Mouse (Mus musculus): ENCODE data around the gene Gm10799. TPM values are rescaled to one million over a fixed set of nuclear protein-coding genes. Genes with fewer than 3 reads are reported as not detected.

Gene Gm10799
- polyA plus RNA-seq, 2 experiments = not detected

DNA sequence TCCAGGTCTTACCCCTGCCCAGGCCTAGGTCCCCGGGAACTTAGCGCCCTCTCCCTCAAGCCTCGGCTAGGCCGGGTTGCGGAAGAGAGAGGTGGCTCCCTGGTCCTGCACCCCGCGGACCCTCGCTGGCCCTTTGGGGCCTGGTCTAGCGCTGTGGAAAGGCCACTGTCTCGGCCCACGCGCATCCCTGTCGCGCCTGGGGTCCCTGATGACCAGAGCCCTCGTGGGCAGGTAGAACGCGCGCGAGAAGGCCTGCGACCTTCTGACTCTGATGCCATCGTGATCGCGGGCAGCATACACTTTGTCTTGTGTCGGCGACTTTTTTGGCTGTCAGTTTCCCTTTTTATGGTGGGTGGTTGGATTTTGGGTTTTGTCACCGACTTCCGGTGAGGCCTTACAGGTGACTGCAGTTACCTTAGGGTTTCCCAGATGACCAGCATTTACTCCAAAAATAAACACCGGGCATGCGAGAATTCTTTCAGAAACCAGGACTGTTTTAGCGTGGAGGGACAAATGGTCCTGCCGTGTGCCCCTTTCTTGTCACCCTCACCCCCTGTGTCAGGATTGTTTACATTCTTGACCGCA, 40.1 kb downstream of the Gm10799 start, which contains the start of gene 4931422A03Rik:
4931422A03Rik (minus strand) TSS at position 223 of the 585 bp plus-strand sequence.
- Histone ChIP-seq H3K4me1 (replicated peaks; ENCODE audit: control insufficient read depth in 2 of 2, insufficient read depth in 2 of 2, low read length in 1 of 2) (peaks cover 14 to 17% of the 10 kb centered on the region in 2 experiments), H3K9ac (replicated peaks) (peak within 1 kb of the TSS; percentile 94), H3K4me2 (ENCODE audit: low read depth) (peak within 1 kb of the TSS; percentile 77), H3K27ac (peak within 1 kb of the TSS; percentile 80), H3K4me3 (ENCODE audit: insufficient read depth in 1 of 2, low read depth in 2 of 2, low read length in 2 of 2) (peak within 1 kb of the TSS; percentile 82 to 91), H3K9me3 (ENCODE audit: control insufficient read depth, low read length) (no peaks in the 10 kb centered on the region), H3K36me3 (replicated peaks; ENCODE audit: control insufficient read depth, insufficient read depth, low read depth) (peaks cover 12% of the 10 kb centered on the region), H3K27me3 (ENCODE audit: control insufficient read depth, insufficient read depth, low read length) (no peaks in the 10 kb centered on the region)
- ATAC-seq (ENCODE audit: insufficient read depth) = peak; percentile 49; the same call in 1 of the 2 replicates
- TF ChIP-seq EP300 (IDR thresholded peaks at IDR 0.05; ENCODE audit: low read depth) (no peak), CTCF (IDR thresholded peaks at IDR 0.05; ENCODE audit: low read depth) (no peak)
- WGBS (ENCODE audit: insufficient replicate concordance) = under 1% methylated on average over 32 of the region's 32 CpGs
- no peak for DNase-seq (ENCODE audit: low read depth in 3 of 3, low spot score in 3 of 3)

DNA sequence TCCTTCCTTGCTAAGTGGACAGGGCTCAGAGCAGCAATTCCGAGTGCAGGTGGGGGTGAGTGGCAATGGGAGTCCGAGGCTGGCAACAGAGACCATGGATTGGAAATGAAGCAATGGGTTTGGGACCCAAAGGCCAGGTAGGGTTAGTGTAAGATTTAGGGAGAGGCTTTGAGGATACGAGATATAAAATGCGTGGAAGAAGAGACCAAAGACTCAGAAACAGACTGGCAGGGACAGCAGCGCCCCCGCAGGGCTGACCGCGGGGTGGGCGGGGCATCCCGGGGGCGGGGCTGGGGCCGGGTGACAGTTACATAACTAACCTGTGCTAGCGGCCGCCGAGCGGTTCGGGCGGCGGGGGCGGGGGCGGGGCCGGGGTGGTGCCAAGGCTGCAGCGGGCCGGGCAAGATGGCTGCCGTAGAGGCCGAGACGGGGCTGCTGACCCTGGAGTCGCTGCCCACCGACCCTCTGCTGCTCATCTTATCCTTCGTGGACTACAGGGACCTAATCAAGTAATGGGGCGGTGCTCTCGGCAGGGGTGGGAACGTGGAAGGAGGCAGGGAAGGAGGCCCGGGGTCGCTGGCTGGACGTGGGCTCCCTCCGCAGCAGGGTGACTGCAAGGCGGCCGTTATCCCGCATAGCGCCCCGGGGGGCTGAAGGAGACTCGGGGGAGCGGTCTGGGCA, 40.8 kb downstream of the Gm10799 start, which contains the start of gene Fbxo3:
Fbxo3 (plus strand) TSS at position 264 of the 681 bp plus-strand sequence.
- peaks cover 10% of the 10 kb centered on the region for H3K36me3 ChIP-seq (replicated peaks; ENCODE audit: control insufficient read depth, insufficient read depth, low read depth)
- H3K4me3 ChIP-seq (ENCODE audit: insufficient read depth in 1 of 2, low read depth in 2 of 2, low read length in 2 of 2) = peak within 1 kb of the TSS; percentile 82 to 91
- H3K9me3 ChIP-seq (ENCODE audit: control insufficient read depth, low read length) = no peaks in the 10 kb centered on the region
- no peaks in the 10 kb centered on the region for H3K27me3 ChIP-seq (ENCODE audit: control insufficient read depth, insufficient read depth, low read length)
- ATAC-seq (ENCODE audit: insufficient read depth) (peak; percentile 92), DNase-seq (ENCODE audit: low read depth in 3 of 3, low spot score in 3 of 3) (peak; percentile 72 to 79 (median 77))
- 2% methylated on average over 44 of the region's 44 CpGs for WGBS (ENCODE audit: insufficient replicate concordance)
- H3K4me1 ChIP-seq (replicated peaks; ENCODE audit: control insufficient read depth in 2 of 2, insufficient read depth in 2 of 2, low read length in 1 of 2) = peaks cover 14 to 17% of the 10 kb centered on the region in 2 experiments
- H3K9ac ChIP-seq (replicated peaks) = peak within 1 kb of the TSS; percentile 94
- H3K27ac ChIP-seq = peak within 1 kb of the TSS; percentile 80
- TF ChIP-seq EP300 (IDR thresholded peaks at IDR 0.05; ENCODE audit: low read depth) = no peak
- peak; percentile 62 for TF ChIP-seq CTCF (IDR thresholded peaks at IDR 0.05; ENCODE audit: low read depth)
- peak within 1 kb of the TSS; percentile 77 for H3K4me2 ChIP-seq (ENCODE audit: low read depth)

GRCm38 (mm10) chr2:104024656-104025055, 43.7 kb downstream of the Gm10799 start:
- Histone ChIP-seq H3K9ac (replicated peaks) (no peak overlapping the region), H3K4me2 (ENCODE audit: low read depth) (no peak overlapping the region), H3K4me3 (ENCODE audit: insufficient read depth in 1 of 2, low read depth in 2 of 2, low read length in 2 of 2) (no peak overlapping the region), H3K36me3 (replicated peaks; ENCODE audit: control insufficient read depth, insufficient read depth, low read depth) (no peaks in the 10 kb centered on the region), H3K9me3 (ENCODE audit: control insufficient read depth, low read length) (no peaks in the 10 kb centered on the region), H3K27ac (no peak overlapping the region), H3K4me1 (replicated peaks; ENCODE audit: control insufficient read depth in 2 of 2, insufficient read depth in 2 of 2, low read length in 1 of 2) (peaks cover 6 to 12% of the 10 kb centered on the region in 2 experiments), H3K27me3 (ENCODE audit: control insufficient read depth, insufficient read depth, low read length) (no peaks in the 10 kb centered on the region)
- WGBS (ENCODE audit: insufficient replicate concordance) = 77% methylated on average over 4 of the region's 4 CpGs
- TF ChIP-seq CTCF (IDR thresholded peaks at IDR 0.05; ENCODE audit: low read depth) (no peak), EP300 (IDR thresholded peaks at IDR 0.05; ENCODE audit: low read depth) (no peak)
- DNase-seq (ENCODE audit: low read depth in 3 of 3, low spot score in 3 of 3) = no peak
- ATAC-seq (ENCODE audit: insufficient read depth) = no peak

DNA sequence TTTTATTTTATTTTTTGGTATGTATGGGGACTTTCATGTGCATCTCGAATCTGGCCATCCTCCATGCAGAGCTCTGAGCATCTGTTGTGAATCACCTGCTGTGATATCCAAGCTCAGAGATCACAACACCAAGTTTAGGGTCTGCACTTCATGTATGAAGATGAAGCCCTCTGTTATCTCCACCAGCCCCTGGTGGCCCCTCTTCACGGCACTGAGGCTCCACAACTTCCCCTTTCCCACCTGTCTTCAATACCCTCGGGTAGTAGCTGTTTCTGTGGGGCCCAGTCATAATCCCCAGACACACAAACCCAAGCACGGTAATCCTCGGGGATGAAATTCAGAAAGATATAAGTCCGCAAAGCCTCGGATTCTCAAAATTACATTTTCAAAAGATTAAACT, 45.3 kb downstream of the Gm10799 start:
- Histone ChIP-seq H3K4me2 (ENCODE audit: low read depth) (no peak overlapping the region), H3K4me1 (replicated peaks; ENCODE audit: control insufficient read depth in 2 of 2, insufficient read depth in 2 of 2, low read length in 1 of 2) (peaks cover 2 to 3% of the 10 kb centered on the region in 2 experiments), H3K27ac (no peak overlapping the region), H3K9me3 (ENCODE audit: control insufficient read depth, low read length) (no peaks in the 10 kb centered on the region), H3K9ac (replicated peaks) (no peak overlapping the region), H3K27me3 (ENCODE audit: control insufficient read depth, insufficient read depth, low read length) (no peaks in the 10 kb centered on the region), H3K4me3 (ENCODE audit: insufficient read depth in 1 of 2, low read depth in 2 of 2, low read length in 2 of 2) (no peak overlapping the region), H3K36me3 (replicated peaks; ENCODE audit: control insufficient read depth, insufficient read depth, low read depth) (no peaks in the 10 kb centered on the region)
- WGBS (ENCODE audit: insufficient replicate concordance) = 54% methylated on average over 7 of the region's 7 CpGs
- TF ChIP-seq EP300 (IDR thresholded peaks at IDR 0.05; ENCODE audit: low read depth) (no peak), CTCF (IDR thresholded peaks at IDR 0.05; ENCODE audit: low read depth) (no peak)
- DNase-seq (ENCODE audit: low read depth in 3 of 3, low spot score in 3 of 3) (no peak), ATAC-seq (ENCODE audit: insufficient read depth) (no peak)

Other genes with a start within 250 kb of the Gm10799 start
- 108 and 152 TPM in 2 replicates for gene Lmo2, start 110.6 kb downstream of the Gm10799 start, polyA plus RNA-seq (2012; rRNA removed)
- gene Lmo2, start 110.6 kb downstream of the Gm10799 start, polyA plus RNA-seq (2014; fragmentation: Nextera tagmentation; extraction: Ambion mirVana) = 143 and 165 TPM in 2 replicates
- 23.3 and 28.7 TPM in 2 replicates for gene Fbxo3, start 40.8 kb downstream of the Gm10799 start, polyA plus RNA-seq (2012; rRNA removed)
- 45.9 and 53.1 TPM in 2 replicates for gene Fbxo3, start 40.8 kb downstream of the Gm10799 start, polyA plus RNA-seq (2014; fragmentation: Nextera tagmentation; extraction: Ambion mirVana)
- not detected in 2 replicates for gene 4931422A03Rik, start 40.2 kb downstream of the Gm10799 start, polyA plus RNA-seq (2012; rRNA removed)
- gene 4931422A03Rik, start 40.2 kb downstream of the Gm10799 start, polyA plus RNA-seq (2014; fragmentation: Nextera tagmentation; extraction: Ambion mirVana) = 0.52 and 0.86 TPM in 2 replicates
- 0.03 and 0.06 TPM in 2 replicates for gene Gm10912, start 2.7 kb downstream of the Gm10799 start, polyA plus RNA-seq (2012; rRNA removed)
- gene Gm10912, start 2.7 kb downstream of the Gm10799 start, polyA plus RNA-seq (2014; fragmentation: Nextera tagmentation; extraction: Ambion mirVana) = not detected in 2 replicates
- gene Cd59b, start 1.3 kb upstream of the Gm10799 start, polyA plus RNA-seq (2012; rRNA removed) = 9.3 and 12.2 TPM in 2 replicates
- gene Cd59b, start 1.3 kb upstream of the Gm10799 start, polyA plus RNA-seq (2014; fragmentation: Nextera tagmentation; extraction: Ambion mirVana) = 14.3 and 16.6 TPM in 2 replicates
- 29.4 and 41.3 TPM in 2 replicates for gene Cd59a, start 27.3 kb upstream of the Gm10799 start, polyA plus RNA-seq (2012; rRNA removed)
- gene Cd59a, start 27.3 kb upstream of the Gm10799 start, polyA plus RNA-seq (2014; fragmentation: Nextera tagmentation; extraction: Ambion mirVana) = 88.5 and 94.7 TPM in 2 replicates
- 0.22 and 0.23 TPM in 2 replicates for gene A930018P22Rik, start 54.2 kb upstream of the Gm10799 start, polyA plus RNA-seq (2012; rRNA removed)
- gene A930018P22Rik, start 54.2 kb upstream of the Gm10799 start, polyA plus RNA-seq (2014; fragmentation: Nextera tagmentation; extraction: Ambion mirVana) = 0.63 and 0.93 TPM in 2 replicates

All from liver, embryonic 14.5 days (tissue).